Comparison of ENCODE assay signal across 8 mouse cellular contexts in the genomic region with DNA sequence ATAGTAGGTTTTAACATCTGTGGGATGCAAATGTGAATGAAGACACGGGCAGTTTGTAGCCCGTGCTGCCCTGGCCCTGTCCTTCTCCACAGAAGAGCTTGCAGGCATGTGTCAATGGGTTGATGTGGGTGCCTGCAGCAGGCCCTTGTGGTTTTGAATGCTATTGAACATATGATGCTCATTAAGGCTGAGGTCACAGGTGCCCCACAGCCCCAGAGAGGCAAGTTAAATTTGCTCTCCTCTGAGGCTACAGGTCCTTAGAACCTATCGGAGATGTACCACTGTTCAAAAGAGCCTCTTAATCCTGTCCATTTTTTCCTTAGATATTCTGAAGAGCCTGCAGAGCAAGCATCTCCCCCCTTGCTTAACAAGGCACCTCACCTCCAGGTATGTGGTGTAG.
DNase-seq lines count a peak whose midpoint lies in the region; ATAC-seq lines count a peak whose summit lies in the region.

No protein-coding gene starts in this region.

- no peak for ATAC-seq in heart, embryonic 13.5 days (ENCODE audit: extremely low read depth, insufficient number of reproducible peaks, low FRiP score, low TSS enrichment)
- ATAC-seq in midbrain, embryonic 12.5 days (ENCODE audit: low FRiP score, low read depth) = peak; percentile 64
- ATAC-seq in activated CD4-positive, CD25-positive, alpha-beta regulatory T cell, adult 4 months = no peak

- 72% methylated on average over 3 of the region's 3 CpGs for WGBS in heart, embryonic 13.5 days
- WGBS in midbrain, embryonic 12.5 days = 64% methylated on average over 3 of the region's 3 CpGs

- 0 out of 2 replicates have a peak overlapping the region, but pooled peaks have one; percentile 19 for H3K9ac ChIP-seq in heart, embryonic 13.5 days
- H3K9ac ChIP-seq in midbrain, embryonic 12.5 days (replicated peaks) = no peak overlapping the region

- intact Hi-C loops in heart, postnatal 14 days (cut with DNase I) = no loop called here

- H3K4me1 ChIP-seq in heart, embryonic 13.5 days = peaks cover 38% of the 10 kb centered on the region
- peaks cover 36% of the 10 kb centered on the region for H3K4me1 ChIP-seq in midbrain, embryonic 12.5 days

- H3K36me3 ChIP-seq in heart, embryonic 13.5 days = no peaks in the 10 kb centered on the region
- no peaks in the 10 kb centered on the region for H3K36me3 ChIP-seq in midbrain, embryonic 12.5 days

- DNase-seq in heart, postnatal 14 days = no peak
- DNase-seq in NIH3T3 (ENCODE audit: low read depth) = peak; percentile 57
- peak; percentile 35 for DNase-seq in forelimb bud, embryonic 11.5 days (ENCODE audit: low read depth, low spot score)
- DNase-seq in thymus, postnatal 4 days = no peak
- no peak for DNase-seq in cerebellum, postnatal 10 days

- H3K27ac ChIP-seq in heart, embryonic 13.5 days (replicated peaks) = peak overlapping the region; percentile 87
- peak overlapping the region; percentile 82 for H3K27ac ChIP-seq in midbrain, embryonic 12.5 days (replicated peaks)

- H3K27me3 ChIP-seq in heart, embryonic 13.5 days (replicated peaks) = no peaks in the 10 kb centered on the region
- peaks cover 13% of the 10 kb centered on the region; the same call in 1 of the 2 replicates for H3K27me3 ChIP-seq in midbrain, embryonic 12.5 days

- no peaks in the 10 kb centered on the region for H3K9me3 ChIP-seq in heart, embryonic 13.5 days
- no peaks in the 10 kb centered on the region for H3K9me3 ChIP-seq in midbrain, embryonic 12.5 days

- H3K4me3 ChIP-seq in heart, embryonic 13.5 days = 0 out of 2 replicates have a peak overlapping the region, but pooled peaks have one; percentile 28
- H3K4me3 ChIP-seq in midbrain, embryonic 12.5 days = no peak overlapping the region

- H3K4me2 ChIP-seq in heart, embryonic 13.5 days = peak overlapping the region; percentile 62
- no peak overlapping the region for H3K4me2 ChIP-seq in midbrain, embryonic 12.5 days (replicated peaks)

Comparison
In these comparisons a context has a peak if more than half of its experiments do, and no peak if none do; other contexts are left out.
1. DNase-seq: peak in NIH3T3 (single experiment) and forelimb bud, embryonic 11.5 days (single experiment); none in heart, postnatal 14 days (0 of 2), thymus, postnatal 4 days (single experiment) and cerebellum, postnatal 10 days (0 of 2).